Mouse (Mus musculus) c-Kit-positive CD71-positive TER-119-positive erythroid progenitor cells, embryonic 14.5 days (primary cell): ENCODE data around the gene Pcgf1.

Experiments used
- DNase-seq: peaks from one replicate; pipeline ENCODE4 v3.0.0-alpha.2; 2013; ENCODE audit warnings: low spot score

Gene Pcgf1

DNA sequence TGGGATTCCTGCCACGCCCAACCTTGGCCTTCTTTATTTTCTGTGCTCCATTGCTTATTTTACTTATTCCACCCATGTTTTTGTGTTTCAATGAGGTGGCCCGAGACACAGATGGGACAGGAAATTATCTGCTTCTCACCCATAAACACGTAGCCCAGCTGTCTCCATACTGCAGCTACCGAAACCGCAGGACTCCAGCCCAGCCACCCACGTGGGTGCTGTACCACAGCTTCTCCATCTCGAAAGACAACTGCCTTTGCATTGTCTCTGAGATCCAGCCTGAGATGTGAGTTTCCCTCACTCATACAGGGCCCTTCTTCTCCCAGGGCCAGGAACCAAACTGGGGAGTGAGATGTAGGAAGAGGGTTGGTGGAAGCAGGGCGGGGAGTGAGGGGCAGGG is 11.7 kb upstream of the Pcgf1 start:
- no peak for DNase-seq

DNA sequence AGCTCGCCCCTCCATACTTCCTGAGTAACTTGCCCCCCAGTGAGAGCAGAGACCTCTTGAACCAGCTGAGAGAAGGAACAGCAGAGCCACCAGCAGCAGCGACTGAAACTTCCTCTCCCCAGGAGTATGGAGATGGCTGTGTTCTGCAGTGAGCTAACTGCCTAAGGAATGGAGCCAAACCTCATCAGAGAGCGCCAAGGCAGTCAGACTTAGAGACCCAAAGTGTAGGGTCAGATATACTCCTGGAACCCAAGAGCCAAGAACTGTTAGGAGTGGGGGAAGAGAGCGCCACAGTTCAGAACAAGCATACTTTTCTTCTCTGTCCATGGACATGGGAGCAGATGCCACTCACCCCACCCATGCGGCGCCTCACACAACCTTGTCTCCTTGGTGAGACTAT is 11.2 kb upstream of the Pcgf1 start:
- no peak for DNase-seq

DNA sequence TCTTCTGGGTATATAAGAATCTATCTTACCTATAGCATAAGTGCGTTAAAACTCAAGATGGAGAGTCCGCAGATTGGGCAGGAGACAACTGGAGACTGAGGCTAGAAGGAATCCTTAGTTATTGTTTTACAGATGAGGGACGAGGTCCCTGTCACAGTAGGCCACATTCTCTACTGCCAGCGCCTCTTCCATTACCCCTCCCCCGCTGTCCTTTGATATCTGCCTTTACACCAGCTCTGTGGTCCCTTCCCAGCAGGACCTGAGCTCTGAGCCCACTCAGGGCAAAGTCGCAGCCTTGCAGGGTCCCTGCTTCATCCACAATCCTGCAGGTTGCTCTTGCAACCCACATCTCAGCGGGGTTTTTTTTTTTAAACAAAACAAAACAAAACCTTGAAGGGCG is 9.4 kb upstream of the Pcgf1 start:
- DNase-seq: no peak

DNA sequence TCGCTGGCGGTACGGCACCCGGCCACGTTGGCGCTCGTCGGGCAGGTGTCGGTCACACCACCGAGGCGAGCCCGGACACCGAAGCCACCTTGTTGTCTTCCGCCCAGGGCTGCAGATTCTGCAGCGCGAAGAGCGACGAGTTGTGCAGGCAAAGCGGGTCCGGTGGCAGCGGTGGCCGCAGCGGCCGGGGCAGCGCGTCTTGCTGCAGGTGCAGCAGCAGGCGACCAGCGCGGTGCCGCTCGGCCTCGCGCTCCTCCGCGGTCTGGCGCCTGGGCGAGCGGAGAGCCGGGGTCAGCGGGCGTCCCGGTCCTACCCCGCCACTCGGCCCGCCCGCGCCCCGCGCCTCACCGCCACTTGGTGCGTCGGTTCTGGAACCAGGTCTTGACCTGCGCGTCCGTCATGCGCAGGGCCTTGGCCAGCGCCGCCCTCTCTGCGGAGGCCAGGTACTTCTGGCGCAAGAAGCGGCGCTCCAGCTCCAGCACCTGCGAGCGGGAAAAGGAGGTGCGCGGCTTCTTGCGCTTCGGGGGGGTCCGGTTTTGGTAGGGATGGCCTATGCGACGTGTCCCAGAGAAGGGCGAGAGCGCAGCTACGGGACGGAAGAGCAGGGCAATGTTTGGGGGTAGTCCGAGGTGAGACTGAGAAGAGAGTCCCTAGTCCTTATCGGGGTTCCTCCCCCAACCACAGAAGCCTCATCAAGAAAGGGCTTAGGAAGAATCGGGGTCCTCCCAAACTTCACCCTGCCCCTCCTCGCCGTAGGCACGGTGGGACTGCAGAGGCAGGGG is 8.8 kb upstream of the Pcgf1 start:
- DNase-seq: no peak

DNA sequence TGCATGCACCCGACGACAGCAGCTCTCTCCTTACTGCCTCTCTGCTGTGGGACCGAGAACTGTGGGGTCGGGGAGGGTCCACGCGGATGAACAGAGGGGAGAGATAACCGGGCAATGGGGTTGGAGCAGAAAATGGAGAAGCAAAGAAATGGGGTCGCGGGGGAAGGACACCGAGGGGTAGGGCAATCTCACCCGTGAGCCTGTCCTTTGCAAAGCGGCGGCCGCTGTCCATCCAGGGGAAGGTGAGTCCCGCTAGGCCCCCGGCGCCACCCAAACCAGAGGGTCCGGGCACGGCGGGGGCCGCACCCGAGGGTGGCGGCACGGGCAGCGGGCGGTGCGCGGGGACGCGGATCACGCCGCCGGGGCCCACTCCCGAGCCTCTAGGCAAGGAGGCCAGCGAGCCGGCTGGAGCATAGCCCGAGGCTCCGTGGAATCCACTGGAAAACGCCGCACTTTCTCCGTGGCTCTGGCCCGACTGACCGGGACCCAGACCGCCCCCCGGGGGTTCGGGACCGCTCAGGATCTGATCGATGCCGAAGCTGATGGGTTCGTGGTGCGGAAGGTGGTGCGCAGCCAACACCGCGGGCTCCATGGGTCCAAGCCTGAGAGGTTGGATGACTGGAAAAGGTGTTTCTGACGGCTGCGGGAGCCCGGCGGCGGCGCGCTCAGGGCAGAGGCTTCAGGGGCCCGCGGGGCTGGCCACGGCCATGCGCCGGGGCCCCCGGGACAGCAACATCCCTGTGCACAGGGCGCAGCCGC is 8.0 kb upstream of the Pcgf1 start:
- no peak for DNase-seq

DNA sequence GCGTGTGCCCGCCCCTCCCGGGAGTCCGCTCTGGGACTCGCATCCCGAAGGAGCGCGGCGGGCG is 7.6 kb upstream of the Pcgf1 start, which contains the start of gene Tlx2:
TSS of gene Tlx2 (minus strand) at position 47 of the 64 bp plus-strand sequence.
- no peak for DNase-seq

DNA sequence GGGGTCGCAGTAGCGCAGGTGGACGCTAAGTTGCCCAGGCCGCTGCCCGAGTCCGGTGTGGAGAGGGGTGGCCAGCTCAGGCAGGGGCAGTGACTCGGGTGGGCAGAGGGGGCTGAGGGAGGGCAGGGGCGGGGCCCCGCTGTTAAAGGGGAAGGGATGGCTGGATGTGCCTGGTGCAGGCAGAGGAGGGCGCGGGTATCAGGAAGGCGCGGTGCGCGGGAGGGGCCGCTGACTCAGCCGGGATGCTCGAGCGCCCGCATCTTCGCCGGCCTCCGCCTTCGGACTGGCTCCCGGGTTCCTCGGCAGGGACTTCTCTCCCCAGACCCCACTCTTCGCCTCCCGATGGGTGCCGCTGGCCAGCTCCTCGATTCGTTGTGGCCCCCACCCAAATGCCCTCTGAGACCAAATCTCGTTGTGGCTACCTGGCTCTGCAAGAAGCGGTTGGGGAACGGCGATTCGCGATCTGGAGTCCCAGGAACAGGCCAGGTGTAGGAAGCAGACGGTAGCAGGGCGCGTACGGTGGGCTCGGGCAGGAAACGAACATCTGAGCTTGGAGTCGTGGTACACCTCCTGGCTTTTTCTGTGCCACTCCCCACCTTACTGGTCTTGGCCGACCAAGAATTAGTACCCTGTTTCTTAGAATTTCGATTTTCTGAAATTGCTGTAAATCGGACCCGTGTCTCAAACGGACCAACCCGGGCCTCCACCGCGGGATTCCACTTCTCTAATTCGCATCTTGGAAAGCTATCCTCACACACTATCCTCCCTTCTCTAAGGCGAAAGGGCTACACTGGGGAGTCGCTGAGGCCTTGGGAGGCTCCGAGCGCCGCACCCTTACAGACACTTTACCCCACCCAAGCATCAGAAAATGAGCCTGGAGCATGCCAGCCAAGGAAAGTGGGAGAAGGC is 7.1 kb upstream of the Pcgf1 start:
- DNase-seq: no peak

DNA sequence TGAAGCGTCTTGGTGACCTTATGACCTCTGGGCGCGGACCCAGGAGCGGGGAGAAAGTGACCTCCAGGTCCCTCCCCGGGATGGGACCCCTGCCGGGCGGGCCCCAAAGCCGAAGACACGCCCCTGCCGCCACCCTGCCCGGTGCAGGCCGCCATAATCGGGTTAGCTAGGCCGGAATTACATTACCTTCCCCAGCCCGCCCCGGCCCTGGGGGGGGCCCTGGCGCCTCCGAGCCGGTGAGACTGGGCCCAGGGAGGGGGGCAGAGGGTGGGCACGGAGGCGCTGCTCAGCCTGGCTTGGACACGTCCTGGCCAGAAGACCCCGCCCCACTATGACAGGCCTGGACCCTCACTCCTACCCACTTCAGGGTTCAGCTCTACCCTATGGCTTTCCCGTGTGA is 6.4 kb upstream of the Pcgf1 start:
- no peak for DNase-seq

DNA sequence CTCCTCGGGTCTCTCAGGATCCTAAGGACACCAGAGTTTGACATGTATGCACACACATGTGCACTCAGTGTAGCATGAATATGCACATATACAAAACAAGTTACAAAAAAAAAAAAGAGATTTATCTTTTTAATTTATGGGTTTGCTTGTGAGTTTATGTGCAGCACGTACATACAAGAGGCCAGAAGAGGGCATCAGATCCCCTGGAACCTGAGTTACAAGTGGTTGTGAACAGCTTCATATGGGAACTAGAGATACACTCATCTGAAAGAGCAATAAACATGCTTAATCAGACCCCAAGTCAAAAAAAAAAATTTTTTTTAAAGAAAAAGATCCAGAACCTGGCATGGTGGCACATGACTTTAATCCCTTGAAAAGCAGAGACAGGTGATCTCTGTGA is 2.7 kb upstream of the Pcgf1 start:
- DNase-seq: no peak

DNA sequence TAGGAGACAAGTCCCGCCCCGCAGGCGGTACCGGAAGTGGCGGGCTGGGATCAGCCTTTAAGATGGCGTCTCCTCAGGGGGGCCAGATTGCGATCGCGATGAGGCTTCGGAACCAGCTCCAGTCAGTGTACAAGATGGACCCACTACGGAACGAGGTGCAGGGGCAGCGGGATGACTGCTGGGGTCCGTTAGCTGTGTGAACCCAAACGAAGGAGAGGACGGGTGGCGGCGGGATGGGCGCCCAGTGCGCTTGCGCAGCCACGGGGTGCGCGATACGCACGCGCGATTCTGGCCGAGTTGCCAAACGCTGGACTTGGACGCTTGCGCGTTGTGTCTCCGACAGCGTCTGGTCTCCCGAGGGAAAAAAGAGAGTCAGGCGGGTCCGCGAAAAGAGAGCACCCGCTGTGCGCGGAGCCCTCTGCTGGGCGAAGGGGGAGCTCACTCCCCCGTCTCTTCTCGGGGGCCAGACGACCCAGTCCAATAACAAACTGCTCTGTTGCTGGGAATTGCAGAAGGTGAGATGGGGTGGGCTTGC is 722 bp downstream of the Pcgf1 start:
- peak; percentile 99 for DNase-seq

DNA sequence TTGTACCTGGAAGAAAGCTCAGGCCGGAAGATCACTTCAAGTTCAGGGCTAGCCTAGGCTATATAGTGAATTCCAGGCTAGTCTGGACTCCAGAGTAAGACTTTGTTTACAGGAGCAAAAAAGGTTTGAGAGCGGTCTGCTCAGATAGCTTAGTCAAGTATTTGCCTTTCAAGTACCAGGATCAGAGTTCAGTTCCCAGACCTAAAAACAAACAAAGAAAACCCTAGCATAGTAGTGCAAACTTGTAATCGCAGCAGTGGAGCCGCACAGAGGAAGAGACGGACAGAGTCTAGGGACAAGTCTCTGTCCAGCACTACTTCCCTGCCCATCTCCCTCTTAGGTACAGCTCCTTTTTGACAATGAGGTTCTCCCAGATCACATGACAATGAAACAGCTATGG is 2.5 kb downstream of the Pcgf1 start:
- DNase-seq: no peak

DNA sequence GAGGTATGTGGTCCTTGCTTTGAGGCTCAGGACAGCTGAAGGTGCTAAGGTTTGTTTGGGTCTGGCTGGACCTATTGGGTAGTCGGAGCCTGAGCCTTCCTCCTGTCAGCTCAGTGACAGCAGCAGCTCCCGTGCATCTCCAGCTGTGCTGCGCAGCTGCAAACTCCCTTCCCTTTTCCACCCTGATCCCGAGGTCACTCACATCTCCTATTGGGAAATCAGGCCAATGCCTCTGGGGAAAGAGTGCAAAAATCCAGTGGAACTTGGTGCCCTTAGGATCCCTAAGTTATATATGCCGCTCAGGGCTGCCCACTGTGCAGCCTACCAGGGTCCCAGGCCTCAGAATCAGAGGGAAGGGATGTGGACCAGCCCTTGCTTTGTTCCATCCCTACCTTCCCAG is 5.8 kb downstream of the Pcgf1 start:
- no peak for DNase-seq

DNA sequence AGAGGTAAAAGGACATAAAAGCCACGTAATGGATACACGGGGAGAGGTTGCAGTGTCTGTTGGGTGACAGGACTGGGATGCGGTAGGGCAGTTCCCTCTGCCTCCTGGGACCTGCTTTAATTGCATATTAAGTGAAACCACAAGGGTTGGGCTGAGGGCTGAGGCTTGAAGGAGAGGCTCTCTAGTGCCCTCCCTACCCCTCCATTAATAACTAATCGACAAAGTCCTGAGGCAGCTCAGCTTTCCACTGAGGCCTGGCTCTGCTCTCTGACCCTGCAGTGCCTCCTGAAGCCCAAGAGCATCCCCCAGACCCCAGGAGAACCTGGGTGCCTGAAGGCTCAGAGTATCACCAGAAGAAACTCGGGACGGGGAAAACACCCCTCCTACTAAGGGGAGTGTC is 6.8 kb downstream of the Pcgf1 start:
- no peak for DNase-seq

DNA sequence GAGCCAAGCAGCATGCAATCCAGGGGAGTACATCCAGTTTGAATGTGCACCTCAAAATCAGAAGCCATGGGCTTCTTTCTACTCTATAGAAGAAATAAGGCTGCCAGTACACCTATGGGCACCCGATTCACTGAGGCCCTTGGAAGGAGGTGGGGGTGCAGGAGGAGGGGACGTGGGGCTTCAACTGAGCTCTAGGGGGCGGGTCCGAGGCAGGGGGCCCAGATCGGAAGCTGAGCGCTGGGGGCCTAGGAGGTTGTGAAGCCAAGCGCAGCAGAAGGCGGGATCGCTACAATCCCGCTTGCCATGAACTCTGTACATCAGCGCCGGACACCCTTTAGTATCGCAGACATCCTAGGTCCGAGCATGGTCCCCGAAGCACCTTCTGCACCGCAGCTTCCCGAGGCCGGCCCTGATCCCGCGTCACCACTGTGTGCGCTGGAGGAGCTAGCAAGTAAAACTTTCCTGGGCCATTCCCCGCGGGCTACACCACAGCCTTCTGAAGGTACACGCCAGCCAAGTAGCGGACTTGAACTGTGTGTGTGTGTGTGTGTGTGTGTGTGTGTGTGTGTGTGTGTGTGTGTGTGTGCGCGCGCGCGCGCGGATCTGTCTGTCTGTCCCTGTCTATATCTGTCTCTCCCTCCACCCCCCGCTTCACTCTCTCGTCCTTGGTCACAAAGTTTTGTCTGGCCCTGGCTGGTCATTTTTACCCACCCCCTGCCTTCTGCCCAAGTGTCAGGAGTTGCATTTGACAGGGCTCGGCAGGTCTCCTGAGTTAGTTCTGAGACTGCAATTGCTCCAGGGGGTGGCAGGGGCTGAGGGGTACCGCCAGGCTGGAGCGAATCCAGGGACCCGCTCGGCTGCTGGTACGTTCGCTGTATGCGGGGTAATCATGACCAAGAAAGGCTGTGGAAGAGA is 8.7 kb downstream of the Pcgf1 start, which contains the start of gene Lbx2:
TSS of gene Lbx2 (plus strand) at position 247 of the 915 bp plus-strand sequence.
- no peak for DNase-seq

DNA sequence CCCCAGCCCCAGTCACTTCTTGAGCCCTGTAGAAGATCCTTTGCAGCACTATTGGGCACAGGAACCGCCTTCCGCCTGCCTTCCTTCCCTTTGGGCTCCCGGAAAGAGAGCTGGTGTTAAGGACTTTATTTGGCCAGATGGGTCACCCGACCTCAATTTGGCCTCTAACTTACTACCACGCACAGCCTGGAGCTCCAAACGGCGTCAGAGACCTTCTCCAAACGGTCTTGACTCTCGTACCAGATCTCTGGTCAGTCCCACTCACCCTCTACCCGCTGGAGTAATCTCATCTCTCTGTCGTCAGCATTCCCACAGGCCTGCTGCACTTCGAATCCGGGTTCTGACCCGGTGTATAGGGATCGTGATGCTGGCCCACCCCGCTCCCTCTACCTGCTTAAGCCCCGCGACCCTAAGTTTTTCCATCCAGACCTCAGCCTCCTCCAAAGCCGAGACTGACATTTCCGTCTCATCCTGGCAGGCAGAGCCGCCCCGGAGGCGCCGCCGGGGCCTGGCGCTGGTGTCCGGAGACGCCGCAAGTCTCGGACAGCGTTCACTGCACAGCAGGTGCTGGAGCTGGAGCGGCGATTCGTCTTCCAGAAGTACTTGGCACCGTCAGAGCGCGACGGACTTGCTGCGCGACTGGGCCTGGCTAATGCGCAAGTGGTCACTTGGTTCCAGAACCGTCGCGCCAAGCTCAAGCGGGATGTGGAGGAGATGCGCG is 9.7 kb downstream of the Pcgf1 start:
- DNase-seq: no peak

DNA sequence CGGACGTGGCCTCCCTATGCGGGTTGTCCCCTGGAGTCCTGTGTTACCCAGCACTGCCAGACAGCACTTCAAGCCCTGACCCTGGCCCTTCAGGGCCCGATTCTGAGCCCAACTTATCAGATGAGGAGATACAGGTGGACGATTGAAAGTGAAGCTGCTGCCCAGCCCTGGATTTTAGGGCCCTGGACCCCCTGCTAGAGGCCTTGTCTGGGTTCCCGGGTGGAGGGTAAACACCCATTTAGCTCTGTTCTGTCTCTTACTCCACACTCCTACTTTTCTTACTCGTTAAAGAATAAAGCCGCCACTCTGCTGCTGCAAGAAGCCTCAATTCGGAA is 10.2 kb downstream of the Pcgf1 start:
- no peak for DNase-seq

DNA sequence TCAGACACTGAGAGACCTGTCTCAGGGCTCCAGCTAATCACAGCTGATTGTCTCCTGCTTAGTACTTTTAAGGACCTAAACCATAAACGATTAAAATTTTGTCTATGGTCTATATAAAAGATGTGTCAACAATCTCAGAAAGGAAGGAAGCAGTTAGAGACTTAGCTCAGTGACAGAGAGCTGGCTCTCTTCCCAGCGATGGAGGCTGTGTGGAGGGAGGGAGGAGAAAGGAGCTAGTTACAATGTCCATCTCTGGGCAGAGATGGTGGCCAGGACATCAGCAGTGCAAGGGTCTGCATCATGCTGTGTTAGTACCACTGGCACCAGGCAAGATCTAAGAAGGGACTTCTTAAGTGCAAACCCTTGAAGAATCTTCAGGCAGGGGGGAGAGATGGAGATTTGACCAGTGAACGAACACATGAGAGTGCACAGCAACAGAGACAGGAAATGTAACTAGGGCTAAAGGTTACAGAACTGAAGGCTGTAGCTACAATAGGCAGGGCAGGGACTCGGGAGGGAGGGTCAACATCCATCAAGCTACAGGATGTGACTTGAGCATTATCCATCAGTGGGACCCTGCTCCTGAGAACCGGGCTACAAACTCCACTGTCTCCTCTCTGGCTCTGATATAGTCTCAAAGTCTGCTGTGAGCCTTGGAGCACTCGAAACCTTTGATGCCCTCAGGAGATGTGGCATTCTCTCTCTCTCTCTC is 14.9 kb downstream of the Pcgf1 start:
- no peak for DNase-seq

DNA sequence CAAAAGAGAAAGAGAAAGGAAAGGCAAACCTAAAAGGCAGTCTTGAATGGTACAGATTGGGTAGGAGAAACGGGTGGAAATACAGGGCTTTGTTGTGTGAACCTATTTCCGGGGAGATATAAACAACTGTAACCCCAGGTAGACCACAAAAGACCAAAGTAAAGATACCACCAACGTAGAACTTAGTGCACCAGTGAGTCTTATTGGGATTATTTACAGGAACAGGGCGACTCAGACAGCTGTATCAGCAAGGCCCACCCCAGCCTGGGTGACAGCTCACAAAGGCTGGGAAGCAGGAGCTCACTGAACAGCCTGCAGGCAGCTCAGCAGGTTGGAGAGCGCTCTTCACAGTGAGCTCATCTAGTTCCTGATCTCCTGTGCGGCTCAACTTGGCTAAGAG is 18.3 kb downstream of the Pcgf1 start:
- no peak for DNase-seq

DNA sequence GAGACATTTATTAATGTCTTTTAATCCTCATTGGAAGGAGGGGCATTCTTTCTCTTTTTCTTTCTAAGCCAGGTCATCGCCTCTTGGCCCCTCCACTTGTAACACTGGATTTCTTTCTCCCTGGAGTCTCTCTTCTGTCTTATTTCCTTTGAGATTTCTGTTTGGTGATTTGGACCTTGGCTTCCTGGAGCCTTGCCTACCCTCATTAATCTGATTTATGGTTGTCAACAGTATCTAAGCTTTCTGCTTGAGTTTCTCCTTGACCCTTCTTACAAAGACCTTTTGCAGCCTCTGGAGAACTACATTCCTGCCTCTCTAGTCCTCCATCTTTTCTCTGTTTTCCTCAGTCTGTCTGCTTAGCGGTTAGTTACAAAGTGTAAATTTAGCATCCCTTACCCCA is 20.7 kb downstream of the Pcgf1 start:
- no peak for DNase-seq

DNA sequence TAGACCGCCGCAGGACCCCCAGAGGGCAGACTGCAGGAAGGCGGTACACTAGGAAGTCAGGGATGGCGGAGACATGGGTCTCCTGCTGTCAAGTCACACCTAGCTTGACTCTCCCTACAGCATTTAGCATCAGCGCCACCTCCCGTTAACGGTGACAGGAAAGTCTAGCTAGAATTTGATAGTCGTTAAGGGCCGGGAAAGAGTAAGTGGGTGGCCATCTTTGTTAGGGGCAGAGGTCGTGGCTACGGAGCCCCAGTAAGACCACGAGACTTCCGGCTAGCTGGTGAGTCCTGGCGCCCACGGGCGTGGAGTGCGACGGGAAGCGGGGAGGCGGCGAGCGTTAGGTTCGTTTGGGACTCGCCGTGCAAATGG is 23.6 kb downstream of the Pcgf1 start, which contains the start of the genes Ccdc142 and Gm42688:
TSS of gene Ccdc142 (plus strand) at position 286 of the 372 bp plus-strand sequence.
TSS of gene Gm42688 (plus strand) at position 302 of the 372 bp plus-strand sequence.
- DNase-seq: peak; percentile 86
